Mouse (Mus musculus) thymus, adult 2 months (tissue): Measurements from ENCODE around the gene Senp2. TPM values are rescaled to one million over a fixed set of nuclear protein-coding genes. Genes with fewer than 3 reads are reported as not detected.

Experiments
- DNase-seq: peaks from one replicate; pipeline ENCODE4 v3.0.0; 2021
- H3K27ac ChIP-seq: fragments of 200-500 bp; 2 replicates; pipeline ENCODE4 v1.5.1; 2012; ENCODE audit warnings: low read length, control low read depth; ENCODE audit not compliant: control insufficient read depth, insufficient read depth
- H3K27me3 ChIP-seq: fragments of 200-500 bp; 2 replicates; pipeline ENCODE4 v1.6.1; 2012; ENCODE audit warnings: mild to moderate bottlenecking, low read length, moderate library complexity, mixed read lengths; ENCODE audit not compliant: control insufficient read depth, insufficient read depth
- H3K36me3 ChIP-seq: fragments of 200-500 bp; 2 replicates; pipeline ENCODE4 v1.6.1; 2012; ENCODE audit warnings: mild to moderate bottlenecking, low read length, moderate library complexity; ENCODE audit not compliant: control insufficient read depth, insufficient read depth
- H3K4me1 ChIP-seq: fragments of 200-500 bp; replicated peaks from 2 replicates; pipeline ENCODE4 v1.6.1; 2012; ENCODE audit warnings: low read length; ENCODE audit not compliant: control insufficient read depth, insufficient read depth
- H3K4me3 ChIP-seq: fragments of 200-500 bp; 2 replicates; pipeline ENCODE4 v1.5.1; 2012; ENCODE audit warnings: mild to moderate bottlenecking, low read length, control low read depth, moderate library complexity; ENCODE audit not compliant: control insufficient read depth, insufficient read depth
- CTCF ChIP-seq: fragments of 200-500 bp; IDR thresholded peaks from 2 replicates; pipeline ENCODE4 v1.5.1; 2012; ENCODE audit warnings: mild to moderate bottlenecking, control low read depth, low read length, moderate library complexity, borderline replicate concordance; ENCODE audit not compliant: control insufficient read depth, poor library complexity, insufficient read depth; ENCODE audit errors: extremely low read depth
- POLR2A ChIP-seq: fragments of 200-500 bp; IDR thresholded peaks from 2 replicates; pipeline ENCODE4 v1.6.1; 2012; ENCODE audit warnings: mild to moderate bottlenecking, low read length, control low read depth, moderate library complexity; ENCODE audit not compliant: control insufficient read depth, poor library complexity, insufficient read depth; ENCODE audit errors: extremely low read depth
- WGBS: fragments of 180-500 bp; shearing (Covaris S2); methylation state at CpG from one replicate; pipeline ENCODE4 v1.1.7; 2018; 5-methylcytosine and 5-hydroxymethylcytosine counted together
- polyA plus RNA-seq: library from polyadenylated mRNA; depleted of rRNA; stranded (reverse); fragments of >200 nt; gene quantifications from 2 replicates; pipeline ENCODE4 v1.2.3, GENCODE M21; 2012

The Senp2 gene
- polyA plus RNA-seq, 1 experiment, result 21.6 TPM

- no peaks in the 10 kb centered on the region for H3K4me1 ChIP-seq
- TF ChIP-seq CTCF (no peak), POLR2A (no peak)
- 97% methylated on average over 3 of the region's 3 CpGs for WGBS
- no peak for DNase-seq
- H3K27ac ChIP-seq, result no peak overlapping the region
- no peaks in the 10 kb centered on the region for H3K27me3 ChIP-seq
- peaks cover 53% of the 10 kb centered on the region for H3K36me3 ChIP-seq
- no peak overlapping the region for H3K4me3 ChIP-seq
These were observed 36.6 kb downstream of the Senp2 start for GRCm38 (mm10) chr16:22045930-22046329.

GRCm38 (mm10) chr16:22046739-22047366, 37.6 kb downstream of the Senp2 start:
- TF ChIP-seq POLR2A, result no peak
- no peak for TF ChIP-seq CTCF
- H3K27ac ChIP-seq, result no peak overlapping the region
- 97% methylated on average over 10 of the region's 10 CpGs for WGBS

GRCm38 (mm10) chr16:22053411-22053810, 44.1 kb downstream of the Senp2 start:
- Histone ChIP-seq H3K4me3 (no peak overlapping the region), H3K36me3 (peaks cover under 1% of the 10 kb centered on the region; the same call in 1 of the 2 replicates), H3K4me1 (no peaks in the 10 kb centered on the region), H3K27me3 (no peaks in the 10 kb centered on the region), H3K27ac (no peak overlapping the region)
- no peak for TF ChIP-seq CTCF
- no peak for TF ChIP-seq POLR2A
- WGBS, result over 99% methylated on average over 21 of the region's 21 CpGs
- no peak for DNase-seq

More at GRCm38 (mm10) chr16:22046739-22047366, 37.6 kb downstream of the Senp2 start:
- H3K4me3 ChIP-seq, result no peak overlapping the region
- DNase-seq, result no peak
- no peaks in the 10 kb centered on the region for H3K27me3 ChIP-seq
- H3K36me3 ChIP-seq, result peaks cover 46% of the 10 kb centered on the region
- no peaks in the 10 kb centered on the region for H3K4me1 ChIP-seq

GRCm38 (mm10) chr16:22057498-22057897, 48.2 kb downstream of the Senp2 start:
- WGBS, result 93% methylated on average over 6 of the region's 6 CpGs
- no peaks in the 10 kb centered on the region for H3K36me3 ChIP-seq
- H3K4me3 ChIP-seq, result no peak overlapping the region
- H3K27ac ChIP-seq, result no peak overlapping the region
- no peak for TF ChIP-seq CTCF
- TF ChIP-seq POLR2A, result no peak
- DNase-seq, result no peak
- no peaks in the 10 kb centered on the region for H3K27me3 ChIP-seq
- peaks cover 26% of the 10 kb centered on the region for H3K4me1 ChIP-seq

- H3K36me3 ChIP-seq, result no peaks in the 10 kb centered on the region
- DNase-seq, result no peak
- no peak overlapping the region for H3K27ac ChIP-seq
- 29% methylated on average over 7 of the region's 7 CpGs for WGBS
- TF ChIP-seq POLR2A (no peak), CTCF (no peak)
- H3K27me3 ChIP-seq, result no peaks in the 10 kb centered on the region
- H3K4me3 ChIP-seq, result no peak overlapping the region
- H3K4me1 ChIP-seq, result peaks cover 29% of the 10 kb centered on the region
These were observed 49.6 kb downstream of the Senp2 start for GRCm38 (mm10) chr16:22058871-22059270.

GRCm38 (mm10) chr16:22060416-22060815, 51.1 kb downstream of the Senp2 start:
- 84% methylated on average over 10 of the region's 10 CpGs for WGBS
- no peaks in the 10 kb centered on the region for H3K36me3 ChIP-seq

GRCm38 (mm10) chr16:22061555-22062160, 52.4 kb downstream of the Senp2 start:
- H3K4me1 ChIP-seq, result peaks cover 32% of the 10 kb centered on the region
- no peak for TF ChIP-seq CTCF
- no peak for TF ChIP-seq POLR2A
- peak overlapping the region; percentile 57 for H3K27ac ChIP-seq
- peak; percentile 36 for DNase-seq
- peak overlapping the region; percentile 49 for H3K4me3 ChIP-seq
- no peaks in the 10 kb centered on the region for H3K36me3 ChIP-seq
- H3K27me3 ChIP-seq, result no peaks in the 10 kb centered on the region
- WGBS, result 6% methylated on average over 14 of the region's 14 CpGs

More at GRCm38 (mm10) chr16:22060416-22060815, 51.1 kb downstream of the Senp2 start:
- TF ChIP-seq CTCF, result no peak
- TF ChIP-seq POLR2A, result no peak
- Histone ChIP-seq H3K27ac (no peak overlapping the region), H3K4me3 (no peak overlapping the region), H3K4me1 (peaks cover 29% of the 10 kb centered on the region), H3K27me3 (no peaks in the 10 kb centered on the region)
- DNase-seq, result no peak
